Mouse (Mus musculus): Measurements from ENCODE around the gene Tns2. TPM values are rescaled to one million over a fixed set of nuclear protein-coding genes. Genes with fewer than 3 reads are reported as not detected.

Tns2 gene
- polyA plus RNA-seq (2014; fragmentation: Nextera tagmentation; extraction: Ambion mirVana) = 9.9 and 10.4 TPM in 2 replicates

GRCm38 (mm10) chr15:102100161-102100981 is at the start of gene Tns2:
TSS of gene Tns2 (plus strand) at chr15:102100413.
- Histone ChIP-seq H3K4me3 (replicated peaks; ENCODE audit: low read length) (peak within 1 kb of the TSS; percentile 43), H3K4me1 (replicated peaks; ENCODE audit: control insufficient read depth, insufficient read depth, low read length) (peaks cover 31% of the 10 kb centered on the region), H3K9ac (peak within 1 kb of the TSS; percentile 64), H3K4me2 (replicated peaks) (peak within 1 kb of the TSS; percentile 75), H3K36me3 (replicated peaks; ENCODE audit: control insufficient read depth, insufficient read depth) (peaks cover 27% of the 10 kb centered on the region), H3K27ac (peak within 1 kb of the TSS; percentile 52), H3K27me3 (ENCODE audit: control insufficient read depth, insufficient read depth, low read length) (peaks cover 8% of the 10 kb centered on the region; the same call in 1 of the 2 replicates), H3K9me3 (ENCODE audit: control insufficient read depth, low read length) (no peaks in the 10 kb centered on the region)
- 1% methylated on average over 62 of the region's 82 CpGs for WGBS
- ATAC-seq (ENCODE audit: low FRiP score) (peak; percentile 49), DNase-seq (ENCODE audit: low spot score) (peak; percentile 52)

DNA sequence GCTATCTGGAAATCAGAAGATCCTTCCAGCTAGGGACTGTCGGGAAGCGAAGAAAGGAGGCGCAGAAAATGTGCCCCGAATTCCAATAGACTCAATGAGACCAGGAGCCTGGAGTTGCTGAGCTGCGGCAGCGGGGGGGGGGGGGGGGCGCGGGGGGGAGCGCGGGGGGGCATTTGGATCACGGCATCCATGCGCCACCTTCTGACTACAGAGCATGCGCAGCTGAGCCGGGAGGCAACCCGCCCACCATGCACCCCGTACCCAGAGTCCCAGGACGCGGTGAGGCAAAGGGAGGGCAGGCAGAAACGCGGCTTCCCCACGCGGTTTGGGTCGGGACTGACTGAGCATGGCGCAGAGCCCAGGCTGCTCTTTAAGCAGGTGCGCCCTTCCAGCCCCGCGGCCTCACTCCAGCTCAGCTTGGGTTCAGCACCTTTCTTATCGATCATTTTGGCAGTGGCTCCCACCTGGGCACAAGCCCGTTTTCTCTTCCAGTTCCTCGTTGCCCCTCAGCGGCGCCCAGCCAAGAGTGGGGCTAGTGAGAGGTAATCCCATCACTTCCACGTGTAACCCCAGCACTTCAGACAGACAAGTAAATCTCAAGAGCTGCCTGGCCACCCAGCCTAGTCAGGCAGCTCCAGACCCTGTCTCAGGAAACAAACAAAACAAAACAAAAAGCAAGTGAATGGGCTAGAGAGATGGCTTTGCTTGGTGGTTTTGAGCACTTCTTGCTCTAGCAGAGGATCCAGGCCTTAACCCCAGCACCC is 48.1 kb upstream of the Tns2 start:
- Histone ChIP-seq H3K4me3 (replicated peaks; ENCODE audit: low read length) (peak overlapping the region; percentile 48), H3K27me3 (ENCODE audit: control insufficient read depth, insufficient read depth, low read length) (no peaks in the 10 kb centered on the region), H3K36me3 (replicated peaks; ENCODE audit: control insufficient read depth, insufficient read depth) (no peaks in the 10 kb centered on the region), H3K9ac (peak overlapping the region; percentile 72), H3K27ac (peak overlapping the region; percentile 70), H3K9me3 (ENCODE audit: control insufficient read depth, low read length) (no peaks in the 10 kb centered on the region), H3K4me1 (replicated peaks; ENCODE audit: control insufficient read depth, insufficient read depth, low read length) (0 out of 2 replicates have a peak, but pooled peaks cover 2% of the 10 kb centered on the region), H3K4me2 (replicated peaks) (peak overlapping the region; percentile 54)
- DNase-seq (ENCODE audit: low spot score) (peak; percentile 74), ATAC-seq (ENCODE audit: low FRiP score) (peak; percentile 75)
- WGBS = 1% methylated on average over 31 of the region's 33 CpGs

GRCm38 (mm10) chr15:102056495-102057174 is 43.6 kb upstream of the Tns2 start:
- no peak for DNase-seq (ENCODE audit: low spot score)
- H3K9me3 ChIP-seq (ENCODE audit: control insufficient read depth, low read length) = no peaks in the 10 kb centered on the region
- no peaks in the 10 kb centered on the region for H3K4me1 ChIP-seq (replicated peaks; ENCODE audit: control insufficient read depth, insufficient read depth, low read length)
- no peak for ATAC-seq (ENCODE audit: low FRiP score)
- H3K36me3 ChIP-seq (replicated peaks; ENCODE audit: control insufficient read depth, insufficient read depth) = no peaks in the 10 kb centered on the region
- no peak overlapping the region for H3K4me3 ChIP-seq (replicated peaks; ENCODE audit: low read length)
- H3K27me3 ChIP-seq (ENCODE audit: control insufficient read depth, insufficient read depth, low read length) = no peaks in the 10 kb centered on the region
- no peak overlapping the region for H3K27ac ChIP-seq
- no peak overlapping the region for H3K4me2 ChIP-seq (replicated peaks)
- 92% methylated on average over 15 of the region's 15 CpGs for WGBS
- H3K9ac ChIP-seq = no peak overlapping the region

DNA sequence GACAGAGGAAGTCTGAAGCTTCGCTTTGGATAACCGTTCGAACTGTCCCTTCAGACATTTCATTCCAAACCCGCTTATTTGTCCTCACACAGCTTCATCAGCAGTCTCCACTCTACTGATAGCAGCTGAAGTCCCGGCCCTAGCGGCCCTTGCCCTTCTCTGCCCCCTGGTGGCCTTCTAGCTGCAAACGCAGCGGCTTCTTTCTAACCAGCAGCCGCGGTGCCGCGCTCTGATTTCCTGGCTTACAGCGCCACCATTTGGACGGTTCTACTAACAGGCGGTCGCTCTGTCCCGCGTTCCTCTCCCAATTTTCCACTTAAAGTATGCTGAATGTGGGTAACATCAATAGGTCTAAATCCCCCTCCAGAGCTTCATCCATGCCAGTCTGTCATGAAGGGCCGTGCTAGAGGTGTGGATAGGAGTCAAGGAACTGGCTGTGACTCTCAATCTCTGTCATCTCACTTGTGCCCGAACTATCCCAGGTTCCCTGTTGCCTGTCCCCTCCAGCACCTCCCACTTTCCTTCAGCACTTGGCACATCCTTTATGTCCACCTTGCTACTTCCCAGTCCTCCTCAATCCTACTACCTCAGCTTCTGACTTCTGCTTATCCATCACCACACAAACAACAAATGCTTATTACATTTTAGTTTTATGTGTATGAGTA is 34.4 kb upstream of the Tns2 start:
- Histone ChIP-seq H3K4me3 (replicated peaks; ENCODE audit: low read length) (no peak overlapping the region), H3K4me2 (replicated peaks) (no peak overlapping the region), H3K27ac (no peak overlapping the region), H3K9ac (no peak overlapping the region), H3K9me3 (ENCODE audit: control insufficient read depth, low read length) (no peaks in the 10 kb centered on the region), H3K4me1 (replicated peaks; ENCODE audit: control insufficient read depth, insufficient read depth, low read length) (no peaks in the 10 kb centered on the region), H3K36me3 (replicated peaks; ENCODE audit: control insufficient read depth, insufficient read depth) (no peaks in the 10 kb centered on the region), H3K27me3 (ENCODE audit: control insufficient read depth, insufficient read depth, low read length) (peaks cover 14% of the 10 kb centered on the region; the same call in 1 of the 2 replicates)
- peak; percentile 99 for DNase-seq (ENCODE audit: low spot score)
- ATAC-seq (ENCODE audit: low FRiP score) = peak; percentile 84
- 7% methylated on average over 20 of the region's 20 CpGs for WGBS

DNA sequence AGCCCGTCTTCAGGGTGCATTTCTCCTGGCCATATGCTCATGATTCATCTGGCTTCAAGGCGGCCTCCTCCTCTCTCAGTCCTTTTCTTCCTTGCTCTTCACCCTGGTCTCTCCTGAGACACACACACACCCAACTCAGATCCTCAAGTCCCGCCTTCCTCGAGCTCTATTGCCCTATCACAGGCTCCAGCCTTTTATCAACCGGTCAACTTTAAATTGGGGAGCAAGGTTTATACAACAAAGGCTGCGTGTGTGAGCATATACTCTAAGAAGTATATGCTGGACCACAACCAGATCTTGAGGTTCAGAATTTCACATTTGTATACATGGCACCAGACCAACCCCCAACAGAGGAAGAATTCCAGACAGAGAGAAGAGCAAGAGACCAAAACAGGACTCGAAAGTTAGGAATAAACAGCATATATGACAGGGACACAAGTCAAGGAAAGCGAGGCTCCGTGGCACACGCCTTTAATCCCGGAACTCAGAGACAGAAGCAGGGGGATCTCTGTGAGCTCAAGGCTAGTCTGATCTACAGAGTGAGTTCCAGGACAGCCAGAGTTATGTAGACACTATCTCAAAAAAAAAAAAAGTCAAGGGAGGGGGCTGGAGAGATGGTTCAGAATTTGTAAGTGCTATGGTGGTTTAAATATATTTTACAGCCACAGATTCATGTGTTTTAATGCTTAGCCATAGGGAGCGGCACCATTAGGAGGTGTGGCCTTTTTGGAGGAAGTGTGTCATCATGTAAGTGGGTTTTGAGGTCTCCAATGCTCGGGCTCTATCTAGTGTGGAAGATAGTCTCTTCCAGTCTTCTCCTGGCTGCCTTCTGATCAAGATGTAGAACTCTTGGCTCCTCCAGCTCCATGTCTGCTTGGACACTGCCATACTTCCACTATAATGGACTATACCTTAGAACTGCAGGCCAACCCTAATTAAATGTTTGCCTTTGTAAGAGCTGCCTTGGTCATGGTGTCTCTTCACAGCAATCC is 29.4 kb upstream of the Tns2 start:
- Histone ChIP-seq H3K9ac (no peak overlapping the region), H3K4me3 (replicated peaks; ENCODE audit: low read length) (no peak overlapping the region), H3K27me3 (ENCODE audit: control insufficient read depth, insufficient read depth, low read length) (peaks cover 14% of the 10 kb centered on the region; the same call in 1 of the 2 replicates), H3K27ac (no peak overlapping the region), H3K36me3 (replicated peaks; ENCODE audit: control insufficient read depth, insufficient read depth) (no peaks in the 10 kb centered on the region), H3K9me3 (ENCODE audit: control insufficient read depth, low read length) (no peaks in the 10 kb centered on the region), H3K4me2 (replicated peaks) (no peak overlapping the region), H3K4me1 (replicated peaks; ENCODE audit: control insufficient read depth, insufficient read depth, low read length) (peaks cover 12% of the 10 kb centered on the region)
- DNase-seq (ENCODE audit: low spot score) (no peak), ATAC-seq (ENCODE audit: low FRiP score) (no peak)
- 74% methylated on average over 13 of the region's 13 CpGs for WGBS

DNA sequence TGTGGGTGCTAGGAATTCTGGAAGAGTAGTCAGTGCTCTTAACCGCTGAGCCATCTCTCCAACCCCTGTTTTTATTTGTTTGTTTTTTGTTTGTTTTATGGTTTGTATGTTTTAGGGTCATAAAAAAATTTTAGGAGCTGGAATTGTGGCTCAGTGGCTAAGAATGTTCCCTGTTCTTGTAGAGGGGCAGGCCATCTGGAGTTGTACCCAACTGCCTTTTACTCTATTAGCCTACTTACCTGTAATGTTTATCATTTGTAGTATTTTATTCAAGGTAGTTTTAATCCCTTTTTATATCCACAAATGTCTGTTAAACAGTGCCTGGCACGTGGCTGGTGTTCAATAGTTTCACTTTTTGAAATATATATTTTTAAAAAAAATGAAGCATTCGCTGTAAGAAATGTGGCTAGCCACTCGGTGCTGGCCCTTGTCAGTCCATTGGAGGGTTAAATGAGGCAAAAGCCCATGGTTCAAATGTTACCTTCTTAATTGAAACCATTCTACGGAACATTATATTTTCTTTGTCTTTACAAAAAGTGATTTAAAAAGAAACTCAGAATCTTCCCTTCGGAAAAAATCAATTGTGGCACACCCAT is 27.2 kb upstream of the Tns2 start:
- 15% methylated on average over 6 of the region's 6 CpGs for WGBS
- Histone ChIP-seq H3K9me3 (ENCODE audit: control insufficient read depth, low read length) (no peaks in the 10 kb centered on the region), H3K27me3 (ENCODE audit: control insufficient read depth, insufficient read depth, low read length) (no peaks in the 10 kb centered on the region; the same call in 1 of the 2 replicates), H3K36me3 (replicated peaks; ENCODE audit: control insufficient read depth, insufficient read depth) (no peaks in the 10 kb centered on the region), H3K4me2 (replicated peaks) (peak overlapping the region; percentile 56), H3K4me3 (replicated peaks; ENCODE audit: low read length) (peak overlapping the region; percentile 79), H3K27ac (peak overlapping the region; percentile 97), H3K4me1 (replicated peaks; ENCODE audit: control insufficient read depth, insufficient read depth, low read length) (peaks cover 18% of the 10 kb centered on the region), H3K9ac (peak overlapping the region; percentile 46)
- ATAC-seq (ENCODE audit: low FRiP score) (peak; percentile 29; the same call in 1 of the 2 replicates), DNase-seq (ENCODE audit: low spot score) (no peak)

- WGBS = under 1% methylated on average over 58 of the region's 58 CpGs
- peak within 1 kb of the TSS; percentile 79 for H3K4me3 ChIP-seq (replicated peaks; ENCODE audit: low read length)
- H3K36me3 ChIP-seq (replicated peaks; ENCODE audit: control insufficient read depth, insufficient read depth) = no peaks in the 10 kb centered on the region
- H3K4me2 ChIP-seq (replicated peaks) = peak within 1 kb of the TSS; percentile 83
- peaks cover 18% of the 10 kb centered on the region for H3K4me1 ChIP-seq (replicated peaks; ENCODE audit: control insufficient read depth, insufficient read depth, low read length)
- ATAC-seq (ENCODE audit: low FRiP score) = peak; percentile 94
- H3K9me3 ChIP-seq (ENCODE audit: control insufficient read depth, low read length) = no peaks in the 10 kb centered on the region
- H3K27ac ChIP-seq = peak within 1 kb of the TSS; percentile 97
- H3K27me3 ChIP-seq (ENCODE audit: control insufficient read depth, insufficient read depth, low read length) = no peaks in the 10 kb centered on the region
- DNase-seq (ENCODE audit: low spot score) = peak; percentile 97
- H3K9ac ChIP-seq = peak within 1 kb of the TSS; percentile 88
Observed at GRCm38 (mm10) chr15:102073559-102074069, 26.6 kb upstream of the Tns2 start, which contains the start of gene Eif4b. TSS of gene Eif4b (plus strand) at chr15:102073773.
